Mouse (Mus musculus) heart, embryonic 14.5 days (tissue): ENCODE measurements at regions not wholly inside any gene's neighbourhood (a gene's known extent, or its start where the extent isn't known, plus 50 kb on each side); places are given as distances from the start of the nearest gene placed in this dataset.

ENCODE experiments used
- ATAC-seq: fragments of 200-750 bp; cut with Nextera tagmentation; 2 replicates; pipeline ENCODE4 v1.8.0; 2017; ENCODE audit warnings: low read depth, moderate TSS enrichment; ENCODE audit not compliant: insufficient number of reproducible peaks, insufficient read depth, low FRiP score
- H3K27ac ChIP-seq, 2 experiments: fragments of 200-500 bp in 1 of 2; fragments of 300-500 bp in 1 of 2; sonication (generic) in 1 of 2; replicated peaks in 1 of 2; 2 replicates each; pipeline ENCODE4 v1.5.1; 2012 to 2014; ENCODE audit warnings: low read depth in 2 of 2, low read length in 2 of 2, control low read depth in 1 of 2, mild to moderate bottlenecking in 1 of 2, mixed read lengths in 1 of 2; ENCODE audit not compliant: control insufficient read depth in 1 of 2, insufficient read depth in 1 of 2
- H3K27me3 ChIP-seq: fragments of 300-500 bp; sonication (generic); 2 replicates; pipeline ENCODE4 v1.6.1; 2014; ENCODE audit warnings: mild to moderate bottlenecking, low read length, control low read depth; ENCODE audit not compliant: control insufficient read depth, insufficient read depth
- H3K36me3 ChIP-seq: fragments of 300-500 bp; sonication (generic); 2 replicates; pipeline ENCODE4 v1.6.1; 2014; ENCODE audit warnings: mild to moderate bottlenecking, control low read depth, low read length, mixed read lengths; ENCODE audit not compliant: control insufficient read depth, insufficient read depth
- H3K4me1 ChIP-seq, 2 experiments: fragments of 200-500 bp in 1 of 2; fragments of 300-500 bp in 1 of 2; sonication (generic) in 1 of 2; 2 replicates each; pipeline ENCODE4 v1.6.1; 2012 to 2014; ENCODE audit warnings: low read length in 2 of 2, control low read depth in 1 of 2, mixed read lengths in 1 of 2; ENCODE audit not compliant: control insufficient read depth in 2 of 2, insufficient read depth in 2 of 2
- H3K4me2 ChIP-seq: fragments of 300-500 bp; sonication (generic); 2 replicates; pipeline ENCODE4 v1.6.1; 2014; ENCODE audit warnings: mild to moderate bottlenecking, low read length
- H3K4me3 ChIP-seq, 2 experiments: fragments of 200-500 bp in 1 of 2; fragments of 300-500 bp in 1 of 2; sonication (generic) in 1 of 2; 2 replicates each; pipeline ENCODE4 v1.5.1; 2012 to 2014; ENCODE audit warnings: low read length in 2 of 2, mild to moderate bottlenecking in 2 of 2, control low read depth in 1 of 2, low read depth in 1 of 2, moderate library complexity in 1 of 2; ENCODE audit not compliant: control insufficient read depth in 1 of 2, insufficient read depth in 1 of 2
- H3K9ac ChIP-seq: fragments of 300-500 bp; sonication (generic); 2 replicates; pipeline ENCODE4 v1.6.1; 2014; ENCODE audit warnings: mild to moderate bottlenecking, low read length
- H3K9me3 ChIP-seq: fragments of 300-500 bp; sonication (generic); 2 replicates; pipeline ENCODE4 v1.6.1; 2016; ENCODE audit warnings: low read length, control low read depth; ENCODE audit not compliant: control insufficient read depth
- WGBS: fragments of 180-500 bp; shearing (Covaris S2); extraction: QIAGEN DNeasy Blood & Tissue Kit; methylation state at CpG from one replicate; pipeline ENCODE4 v1.1.7; 2014; 5-methylcytosine and 5-hydroxymethylcytosine counted together

DNA sequence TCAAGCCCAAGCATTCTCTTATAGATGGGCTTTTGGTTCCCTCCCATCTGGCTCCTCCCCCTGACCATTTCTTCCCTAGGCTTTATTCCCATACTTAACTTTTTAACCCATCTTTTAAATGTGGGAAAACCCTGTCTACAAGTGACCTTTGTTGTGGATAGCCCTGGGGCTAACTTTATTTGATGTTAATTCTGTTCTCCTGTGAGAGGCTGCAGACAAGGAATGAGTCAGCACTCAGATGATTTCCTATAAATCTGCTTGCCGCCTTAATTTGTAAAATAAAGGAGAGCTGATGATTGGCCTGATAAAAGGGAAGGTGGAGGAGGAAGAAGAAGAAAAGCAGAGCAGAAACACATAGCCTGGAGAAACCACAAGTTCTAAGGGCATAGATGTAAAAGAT, 623.3 kb downstream of the Hs3st4 start:
- no peak overlapping the region for H3K4me3 ChIP-seq
- no peaks in the 10 kb centered on the region for H3K9me3 ChIP-seq
- WGBS: 68% methylated on average over 1 of the region's 1 CpGs
- H3K9ac ChIP-seq: no peak overlapping the region
- no peaks in the 10 kb centered on the region for H3K27me3 ChIP-seq
- no peak for ATAC-seq
- no peak overlapping the region for H3K4me2 ChIP-seq
- H3K36me3 ChIP-seq: no peaks in the 10 kb centered on the region
- no peaks in the 10 kb centered on the region for H3K4me1 ChIP-seq
- no peak overlapping the region for H3K27ac ChIP-seq

DNA sequence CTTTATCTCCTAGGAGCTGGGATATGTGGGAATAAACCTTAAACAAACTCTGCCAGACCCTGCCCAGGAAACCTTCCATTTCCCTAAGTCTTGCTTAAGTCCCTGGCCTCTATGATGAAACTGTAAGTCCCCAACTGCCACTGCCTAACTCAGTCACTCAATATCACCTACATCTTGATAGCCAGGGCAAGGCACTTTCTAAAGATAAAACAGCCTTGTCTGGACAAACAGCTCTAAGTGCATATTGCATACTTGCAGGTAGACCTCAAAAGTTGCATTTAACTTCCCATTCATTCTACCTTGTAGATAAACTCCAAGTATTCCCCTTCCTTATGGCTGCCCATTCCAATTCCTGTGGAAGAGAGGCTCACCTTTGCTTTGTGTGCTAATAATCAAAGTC, 624.4 kb downstream of the Hs3st4 start:
- Histone ChIP-seq H3K4me3 (no peak overlapping the region), H3K36me3 (no peaks in the 10 kb centered on the region), H3K4me1 (no peaks in the 10 kb centered on the region), H3K9me3 (no peaks in the 10 kb centered on the region), H3K27ac (no peak overlapping the region), H3K27me3 (no peaks in the 10 kb centered on the region), H3K9ac (no peak overlapping the region), H3K4me2 (no peak overlapping the region)
- no peak for ATAC-seq

- 84% methylated on average over 3 of the region's 3 CpGs for WGBS
- Histone ChIP-seq H3K4me3 (no peak overlapping the region), H3K9me3 (no peaks in the 10 kb centered on the region), H3K4me1 (no peaks in the 10 kb centered on the region), H3K27ac (no peak overlapping the region), H3K36me3 (no peaks in the 10 kb centered on the region), H3K4me2 (no peak overlapping the region), H3K9ac (no peak overlapping the region), H3K27me3 (no peaks in the 10 kb centered on the region)
- ATAC-seq: no peak
These were observed 627.8 kb downstream of the Hs3st4 start for GRCm38 (mm10) chr7:124610437-124610836.

DNA sequence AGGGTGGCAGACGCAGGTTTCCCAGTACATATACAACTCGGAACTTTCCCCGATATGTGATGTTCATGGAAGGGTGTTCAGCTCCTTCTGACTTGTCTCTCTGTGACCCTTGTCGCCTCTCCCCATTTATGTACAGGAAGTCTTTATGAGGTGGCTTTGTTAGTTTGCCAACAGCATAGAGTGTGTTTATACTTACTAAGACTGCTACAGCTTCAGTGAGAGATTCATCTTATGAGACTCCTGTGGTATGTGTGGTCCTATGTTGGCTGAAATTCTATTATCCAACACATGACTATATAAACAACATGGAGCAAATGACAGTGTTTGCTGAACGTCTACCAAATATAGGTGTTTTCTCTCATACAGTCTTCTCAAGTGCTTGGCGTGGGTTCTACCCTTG, 664.5 kb downstream of the Hs3st4 start:
- Histone ChIP-seq H3K27me3 (no peaks in the 10 kb centered on the region), H3K4me1 (0 out of 4 replicates have a peak, but pooled peaks cover 0 to 2% of the 10 kb centered on the region in 2 experiments), H3K4me2 (no peak overlapping the region), H3K36me3 (no peaks in the 10 kb centered on the region), H3K4me3 (no peak overlapping the region), H3K9ac (no peak overlapping the region), H3K9me3 (no peaks in the 10 kb centered on the region), H3K27ac (no peak overlapping the region)
- 80% methylated on average over 6 of the region's 6 CpGs for WGBS
- no peak for ATAC-seq

GRCm38 (mm10) chr7:124667180-124667968, 684.7 kb downstream of the Hs3st4 start:
- no peak for ATAC-seq
- H3K4me3 ChIP-seq: no peak overlapping the region
- no peaks in the 10 kb centered on the region for H3K36me3 ChIP-seq
- no peak overlapping the region for H3K9ac ChIP-seq
- no peaks in the 10 kb centered on the region for H3K27me3 ChIP-seq
- WGBS: 41% methylated on average over 12 of the region's 12 CpGs
- no peak overlapping the region for H3K27ac ChIP-seq
- H3K9me3 ChIP-seq: no peaks in the 10 kb centered on the region
- no peak overlapping the region for H3K4me2 ChIP-seq
- H3K4me1 ChIP-seq: peaks cover 3 to 7% of the 10 kb centered on the region in 2 experiments; a peak in 3 of 4 replicates

DNA sequence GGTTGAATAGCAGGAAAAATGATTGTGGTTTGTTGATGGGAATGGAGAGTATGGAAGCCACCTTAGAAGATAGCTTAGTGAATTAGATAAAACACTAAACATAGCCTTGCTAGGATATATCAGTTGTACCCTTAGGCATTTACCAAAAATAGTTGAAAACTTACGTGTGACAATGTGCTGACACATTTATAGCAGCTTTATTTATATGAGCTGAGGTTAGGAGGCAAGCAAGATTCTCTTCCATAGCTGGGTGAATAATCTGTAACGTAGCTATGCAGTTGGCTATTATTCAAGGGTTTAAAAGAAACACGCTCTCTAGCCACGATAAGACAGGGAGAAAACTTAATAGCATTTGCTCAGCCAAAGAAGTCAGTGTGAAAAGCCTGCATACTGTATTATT, 685.4 kb downstream of the Hs3st4 start:
- Histone ChIP-seq H3K4me3 (no peak overlapping the region), H3K4me1 (peaks cover 3 to 7% of the 10 kb centered on the region in 2 experiments; a peak in 3 of 4 replicates), H3K9ac (no peak overlapping the region), H3K36me3 (no peaks in the 10 kb centered on the region), H3K27me3 (no peaks in the 10 kb centered on the region), H3K9me3 (no peaks in the 10 kb centered on the region), H3K27ac (no peak overlapping the region), H3K4me2 (no peak overlapping the region)
- ATAC-seq: no peak
- WGBS: 39% methylated on average over 4 of the region's 4 CpGs

- H3K4me3 ChIP-seq: no peak overlapping the region
- no peak overlapping the region for H3K4me2 ChIP-seq
- no peak for ATAC-seq
- no peaks in the 10 kb centered on the region for H3K27me3 ChIP-seq
- H3K4me1 ChIP-seq: peaks cover 3 to 7% of the 10 kb centered on the region in 2 experiments; a peak in 3 of 4 replicates
- H3K27ac ChIP-seq: no peak overlapping the region
- H3K9ac ChIP-seq: no peak overlapping the region
- WGBS: 60% methylated on average over 4 of the region's 4 CpGs
- no peaks in the 10 kb centered on the region for H3K9me3 ChIP-seq
- no peaks in the 10 kb centered on the region for H3K36me3 ChIP-seq
These were observed 687.8 kb downstream of the Hs3st4 start for GRCm38 (mm10) chr7:124670477-124670876.

GRCm38 (mm10) chr7:124671117-124671516, 688.4 kb downstream of the Hs3st4 start:
- ATAC-seq: peak; percentile 68
- Histone ChIP-seq H3K4me2 (no peak overlapping the region), H3K27me3 (no peaks in the 10 kb centered on the region), H3K36me3 (no peaks in the 10 kb centered on the region), H3K9me3 (no peaks in the 10 kb centered on the region), H3K9ac (no peak overlapping the region), H3K27ac (no peak overlapping the region), H3K4me3 (no peak overlapping the region), H3K4me1 (peaks cover 3 to 7% of the 10 kb centered on the region in 2 experiments; a peak in 3 of 4 replicates)
